ENCODE assay signal across 25 mouse cellular contexts in the genomic region with DNA sequence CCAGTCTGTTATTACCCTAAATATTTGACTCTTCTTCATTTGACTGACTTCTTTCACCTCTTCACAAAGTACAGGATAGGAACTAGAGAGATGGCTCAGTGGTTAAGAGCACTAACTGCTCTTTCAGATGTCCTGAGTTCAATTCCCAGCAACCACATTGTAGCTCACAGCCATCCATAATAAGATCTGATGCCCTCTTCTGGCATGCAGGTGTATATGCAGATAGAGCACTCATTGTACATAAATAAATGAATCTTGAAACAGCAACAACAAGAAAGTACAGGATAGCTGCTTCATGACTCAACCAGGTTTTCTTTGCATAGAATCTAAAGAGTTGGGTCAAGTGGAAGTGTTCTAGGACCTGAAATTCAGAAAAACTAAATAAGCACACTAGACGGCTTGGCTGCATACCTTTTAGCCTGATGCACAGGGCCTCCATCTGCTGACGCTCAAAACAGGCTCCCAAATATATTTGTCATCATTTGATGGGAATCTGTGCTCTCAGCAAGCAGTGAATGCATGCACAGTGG. TPM values are rescaled to one million over a fixed set of nuclear protein-coding genes. Genes with fewer than 3 reads are reported as not detected.
DNase-seq lines count a peak whose midpoint lies in the region; ATAC-seq and TF ChIP-seq lines count a peak whose summit lies in the region.
"Had no signal": no experiment of that assay in that cellular context is flagged by ENCODE, and none has a peak within 500 bp of the region (broad histone marks: within the 10 kb centered on the region; RNA-seq: fewer than 3 reads in every experiment).

No protein-coding gene starts in this region.

- no peak overlapping the region for H3K4me2 ChIP-seq in intestine, postnatal 0 days (replicated peaks; ENCODE audit: low read depth)
- H3K4me2 ChIP-seq in intestine, embryonic 16.5 days (ENCODE audit: low read depth, low read length) = no peak overlapping the region
- no peak overlapping the region for H3K4me2 ChIP-seq in lung, postnatal 0 days (replicated peaks; ENCODE audit: low read depth, low read length)
- no peak overlapping the region for H3K4me2 ChIP-seq in CH12.LX (ENCODE audit: insufficient read depth, low read depth, poor library complexity, severe bottlenecking)
- H3K4me2 ChIP-seq: forebrain, embryonic 13.5 days; midbrain, embryonic 15.5 days had no signal

- H3K36me3 ChIP-seq in intestine, postnatal 0 days (ENCODE audit: control insufficient read depth, insufficient read depth) = no peaks in the 10 kb centered on the region
- H3K36me3 ChIP-seq in intestine, embryonic 16.5 days (ENCODE audit: control insufficient read depth, insufficient read depth, low read length) = no peaks in the 10 kb centered on the region
- no peaks in the 10 kb centered on the region for H3K36me3 ChIP-seq in lung, postnatal 0 days (ENCODE audit: insufficient read depth, low read length)
- H3K36me3 ChIP-seq in CH12.LX (replicated peaks in 1 of 2; ENCODE audit: control insufficient read depth in 1 of 2, insufficient read depth in 1 of 2, low read length in 1 of 2) = no peaks in the 10 kb centered on the region
- H3K36me3 ChIP-seq: embryonic facial prominence, embryonic 10.5 days; midbrain, embryonic 15.5 days had no signal

- H3K27ac ChIP-seq in intestine, postnatal 0 days (ENCODE audit: low read depth, low read length) = no peak overlapping the region
- H3K27ac ChIP-seq in intestine, embryonic 16.5 days (ENCODE audit: low read length) = no peak overlapping the region
- no peak overlapping the region for H3K27ac ChIP-seq in lung, postnatal 0 days (ENCODE audit: low read length)
- no peak overlapping the region for H3K27ac ChIP-seq in CH12.LX (ENCODE audit: insufficient read depth, low read depth)
- H3K27ac ChIP-seq: embryonic facial prominence, embryonic 10.5 days; forebrain, embryonic 13.5 days; midbrain, embryonic 15.5 days had no signal

- ATAC-seq in intestine, postnatal 0 days = no peak
- ATAC-seq in intestine, embryonic 16.5 days = no peak
- peak; percentile 55; the same call in 1 of the 2 replicates for ATAC-seq in lung, postnatal 0 days
- ATAC-seq: forebrain, embryonic 13.5 days; midbrain, embryonic 15.5 days had no signal

- in situ Hi-C loops in CH12.LX (cut with MboI; ENCODE audit: low pct_ligation_motif_present, low pct_unique_long_range_greater_than_20kb, low sequenced_read_pairs) = no loop called here

- H3K9ac ChIP-seq in intestine, postnatal 0 days (ENCODE audit: low read depth, low read length) = no peak overlapping the region
- no peak overlapping the region for H3K9ac ChIP-seq in intestine, embryonic 16.5 days (ENCODE audit: low read depth, low read length)
- no peak overlapping the region for H3K9ac ChIP-seq in lung, postnatal 0 days (replicated peaks; ENCODE audit: low read depth)
- H3K9ac ChIP-seq in CH12.LX (ENCODE audit: insufficient read depth, low read depth) = no peak overlapping the region
- H3K9ac ChIP-seq: forebrain, embryonic 13.5 days; midbrain, embryonic 15.5 days had no signal

- 88% methylated on average over 2 of the region's 2 CpGs for WGBS in intestine, postnatal 0 days
- 88% methylated on average over 2 of the region's 2 CpGs for WGBS in intestine, embryonic 16.5 days
- 66% methylated on average over 2 of the region's 2 CpGs for WGBS in lung, postnatal 0 days

- TF ChIP-seq CTCF in intestine, postnatal 0 days (IDR thresholded peaks at IDR 0.05; ENCODE audit: low read depth) = peak; percentile 55
- peak; percentile 60 for TF ChIP-seq CTCF in lung, postnatal 0 days (IDR thresholded peaks at IDR 0.05)
- TF ChIP-seq CTCF in CH12.LX (conservative IDR thresholded peaks at IDR 0.05 in 1 of 2, IDR thresholded peaks at IDR 0.05 in 1 of 2; ENCODE audit: low read depth in 2 of 2, low read length in 2 of 2) = peak; percentile 23 to 48; a peak in 3 of 4 replicates

- peak; percentile 71 for TF ChIP-seq EP300 in lung, postnatal 0 days (IDR thresholded peaks at IDR 0.05)
- TF ChIP-seq EP300 in CH12.LX (IDR thresholded peaks at IDR 0.05; ENCODE audit: low read length) = no peak

- no peaks in the 10 kb centered on the region for H3K4me1 ChIP-seq in intestine, postnatal 0 days (replicated peaks; ENCODE audit: control insufficient read depth, insufficient read depth, low read length)
- H3K4me1 ChIP-seq in intestine, embryonic 16.5 days (ENCODE audit: control insufficient read depth, insufficient read depth, low read length) = 0 out of 2 replicates have a peak, but pooled peaks cover 4% of the 10 kb centered on the region
- H3K4me1 ChIP-seq in lung, postnatal 0 days (ENCODE audit: insufficient read depth, low read depth, low read length) = no peaks in the 10 kb centered on the region; the same call in 1 of the 2 replicates
- peaks cover 0 to 6% of the 10 kb centered on the region in 2 experiments; a peak in 2 of 4 replicates for H3K4me1 ChIP-seq in CH12.LX (ENCODE audit: control insufficient read depth in 1 of 2, insufficient read depth in 2 of 2)

- H3K9me3 ChIP-seq in intestine, postnatal 0 days (ENCODE audit: control insufficient read depth) = no peaks in the 10 kb centered on the region
- H3K9me3 ChIP-seq in intestine, embryonic 16.5 days (ENCODE audit: control insufficient read depth, low read length) = no peaks in the 10 kb centered on the region
- H3K9me3 ChIP-seq in lung, postnatal 0 days (ENCODE audit: low read length) = no peaks in the 10 kb centered on the region
- H3K9me3 ChIP-seq in CH12.LX (replicated peaks; ENCODE audit: low read length) = no peaks in the 10 kb centered on the region
- H3K9me3 ChIP-seq: embryonic facial prominence, embryonic 10.5 days; forebrain, embryonic 13.5 days; midbrain, embryonic 15.5 days had no signal

- no peak overlapping the region for H3K4me3 ChIP-seq in intestine, postnatal 0 days (ENCODE audit: low read depth, low read length)
- no peak overlapping the region for H3K4me3 ChIP-seq in intestine, embryonic 16.5 days (ENCODE audit: low read length)
- H3K4me3 ChIP-seq in lung, postnatal 0 days (ENCODE audit: low read depth, low read length) = no peak overlapping the region
- H3K4me3 ChIP-seq in CH12.LX (replicated peaks in 1 of 3; ENCODE audit: low read depth in 2 of 3, low read length in 2 of 3, poor library complexity in 1 of 3) = no peak overlapping the region
- H3K4me3 ChIP-seq: embryonic facial prominence, embryonic 10.5 days; forebrain, embryonic 13.5 days; midbrain, embryonic 15.5 days had no signal

- dilution Hi-C loops in CH12.LX (cut with MboI; ENCODE audit: extremely low pct_ligation_motif_present, extremely low pct_unique_long_range_greater_than_20kb, low sequenced_read_pairs) = no loop called here

- no peaks in the 10 kb centered on the region for H3K79me2 ChIP-seq in CH12.LX (replicated peaks; ENCODE audit: control insufficient read depth, extremely low read depth, insufficient read depth, poor library complexity, severe bottlenecking)

- H3K27me3 ChIP-seq in intestine, postnatal 0 days (replicated peaks; ENCODE audit: control insufficient read depth, insufficient read depth, low read length) = no peaks in the 10 kb centered on the region
- H3K27me3 ChIP-seq in intestine, embryonic 16.5 days (replicated peaks; ENCODE audit: control insufficient read depth, insufficient read depth, low read length) = no peaks in the 10 kb centered on the region
- H3K27me3 ChIP-seq in lung, postnatal 0 days (replicated peaks; ENCODE audit: insufficient read depth, low read length) = no peaks in the 10 kb centered on the region
- H3K27me3 ChIP-seq in CH12.LX (replicated peaks) = peaks cover 10% of the 10 kb centered on the region
- H3K27me3 ChIP-seq: forebrain, embryonic 13.5 days; midbrain, embryonic 15.5 days had no signal

- no peak for TF ChIP-seq POLR2A in CH12.LX (IDR thresholded peaks at IDR 0.05; ENCODE audit: low read depth, low read length)

- no peak; the same call in 1 of the 2 replicates for TF ChIP-seq RAD21 in CH12.LX (IDR thresholded peaks at IDR 0.05; ENCODE audit: low read depth, low read length)

- peak; percentile 39 for DNase-seq in lung, postnatal 0 days (ENCODE audit: low spot score)
- DNase-seq in lung, postnatal 36 days = no peak
- DNase-seq in CH12.LX (ENCODE audit: extremely low read depth) = peak; percentile 13
- peak; percentile 38 for DNase-seq in induced T-regulatory cell, adult 2 months (ENCODE audit: low read depth)
- DNase-seq in adrenal gland, adult 2 months = no peak
- no peak for DNase-seq in embryo, embryonic 9.5 days (ENCODE audit: extremely low spot score)
- DNase-seq: adrenal gland, postnatal 14 days; cerebellum, adult 11-12 months; cerebellum, postnatal 25 days; heart, adult 11 months; lung, adult 18-20 months; thymus, postnatal 25 days had no signal

TF ChIP-seq in CH12.LX, 34 proteins besides CTCF, POLR2A, EP300 and RAD21 (continues in another document):
- TF ChIP-seq E2F4 (IDR thresholded peaks at IDR 0.05; ENCODE audit: insufficient replicate concordance, low read depth, low read length) = no peak

RNA-seq across cellular contexts. Expression of a gene that starts 4.9 kb away (rescaled TPM):
- polyA plus RNA-seq in intestine, postnatal 0 days (2015; fragmentation: Nextera tagmentation; extraction: Ambion mirVana) = 2.5 and 3.1 TPM in 2 replicates
- 8.3 and 8.5 TPM in 2 replicates for polyA plus RNA-seq in intestine, embryonic 16.5 days (2015; fragmentation: Nextera tagmentation; extraction: Ambion mirVana)
- 6.5 and 7.9 TPM in 2 replicates for polyA plus RNA-seq in lung, postnatal 0 days (2015; fragmentation: Nextera tagmentation; extraction: Ambion mirVana)
- total RNA-seq in CH12.LX (2012; rRNA removed) (61.7 and 76.5 TPM in 2 replicates), CH12.LX (2014; rRNA removed) (35.0 and 36.9 TPM in 2 replicates)
- 53.5 and 62.6 TPM in 2 replicates for polyA plus RNA-seq in CH12.LX (2012; ENCODE audit: insufficient read length, low read depth)
- total RNA-seq in adrenal gland, adult 2 months (2021) = 100 to 1,000 TPM; 161 to 510 TPM
- polyA plus RNA-seq in adrenal gland, adult 2 months (2012; rRNA removed) = 60.3 and 70.2 TPM in 2 replicates

RNA-seq across cellular contexts. Expression of a gene that starts 5.0 kb away (rescaled TPM):
- polyA plus RNA-seq in intestine, postnatal 0 days (2015; fragmentation: Nextera tagmentation; extraction: Ambion mirVana) = 8.3 and 9.8 TPM in 2 replicates
- 20.9 and 23.2 TPM in 2 replicates for polyA plus RNA-seq in intestine, embryonic 16.5 days (2015; fragmentation: Nextera tagmentation; extraction: Ambion mirVana)
- polyA plus RNA-seq in lung, postnatal 0 days (2015; fragmentation: Nextera tagmentation; extraction: Ambion mirVana) = 14.9 and 15.0 TPM in 2 replicates
- total RNA-seq in CH12.LX (2012; rRNA removed) = 37.5 and 40.8 TPM in 2 replicates
- total RNA-seq in CH12.LX (2014; rRNA removed) = 33.1 and 34.1 TPM in 2 replicates
- 59.5 and 66.1 TPM in 2 replicates for polyA plus RNA-seq in CH12.LX (2012; ENCODE audit: insufficient read length, low read depth)
- total RNA-seq in adrenal gland, adult 2 months (2021) = 10 to 100 TPM; 12.5 to 16.3 TPM
- polyA plus RNA-seq in adrenal gland, adult 2 months (2012; rRNA removed) = 2.6 and 3.1 TPM in 2 replicates

RNA-seq across cellular contexts. Expression of a gene that starts 32.9 kb away (rescaled TPM):
- polyA plus RNA-seq in intestine, postnatal 0 days (2015; fragmentation: Nextera tagmentation; extraction: Ambion mirVana) = 0.24 TPM in 1 of 2 replicates, not detected in the other
- 0.17 TPM in 1 of 2 replicates, not detected in the other for polyA plus RNA-seq in intestine, embryonic 16.5 days (2015; fragmentation: Nextera tagmentation; extraction: Ambion mirVana)
- not detected in 2 replicates for polyA plus RNA-seq in lung, postnatal 0 days (2015; fragmentation: Nextera tagmentation; extraction: Ambion mirVana)
- total RNA-seq in CH12.LX (2012; rRNA removed) = not detected in 2 replicates
- not detected in 2 replicates for total RNA-seq in CH12.LX (2014; rRNA removed)
- not detected in 2 replicates for polyA plus RNA-seq in CH12.LX (2012; ENCODE audit: insufficient read length, low read depth)
- total RNA-seq in adrenal gland, adult 2 months (2021) = not detected
- polyA plus RNA-seq in adrenal gland, adult 2 months (2012; rRNA removed) = not detected in 2 replicates
- total RNA-seq: ES-E14; gastrocnemius, adult 18-20 months; hematopoietic stem cell, adult 5-6 weeks; layer of hippocampus, adult 8-10 months; left cerebral cortex, adult 18-20 months had no signal
- polyA plus RNA-seq: embryonic facial prominence, embryonic 10.5 days; forebrain, embryonic 13.5 days; heart, embryonic 14.5 days; kidney, embryonic 16.5 days; limb, embryonic 11.5 days had no signal

Comparison
In these comparisons a context has a peak if more than half of its experiments do, and no peak if none do; other contexts are left out.
1. DNase-seq: peak in lung, postnatal 0 days (single experiment), CH12.LX (single experiment) and induced T-regulatory cell, adult 2 months (single experiment); none in lung, postnatal 36 days (single experiment), adrenal gland, adult 2 months (single experiment) and embryo, embryonic 9.5 days (single experiment).
2. Peak in every context shown above with its lines, with median percentiles within 50 percentile points of each other: CTCF ChIP-seq.